In genomic region chr7:130692392-130692942, GRCm38 (mm10) we compare ENCODE assay signal across 8 mouse cellular contexts.
DNase-seq lines count a peak whose midpoint lies in the region; TF ChIP-seq lines count a peak whose summit lies in the region.

No protein-coding gene starts in this region.

- peaks cover 3% of the 10 kb centered on the region for H3K4me1 ChIP-seq in ES-Bruce4 (ENCODE audit: control insufficient read depth, insufficient read depth, low read length)
- no peaks in the 10 kb centered on the region for H3K4me1 ChIP-seq in embryonic fibroblast, embryonic 13.5 days (ENCODE audit: control insufficient read depth, insufficient read depth, low read length)

- no peaks in the 10 kb centered on the region for H3K36me3 ChIP-seq in ES-Bruce4 (ENCODE audit: control insufficient read depth, insufficient read depth, low read length, poor library complexity, severe bottlenecking)

- TF ChIP-seq POLR2A in ES-Bruce4 (IDR thresholded peaks at IDR 0.05; ENCODE audit: insufficient read depth, low read length) = peak; percentile 17
- TF ChIP-seq POLR2A in embryonic fibroblast, embryonic 13.5 days (IDR thresholded peaks at IDR 0.05; ENCODE audit: low read depth, low read length) = peak; percentile 58; the same call in 1 of the 2 replicates

- DNase-seq in brain, adult 2 months (ENCODE audit: low read depth, low spot score) = peak; percentile 94
- peak; percentile 71 to 74 for DNase-seq in heart, postnatal 10 days
- DNase-seq in layer of hippocampus, postnatal 25 days (ENCODE audit: extremely low spot score in 1 of 2, low spot score in 1 of 2) = peak; percentile 58 to 60
- peak; percentile 80 for DNase-seq in lung, postnatal 10 days
- peak; percentile 88 for DNase-seq in retina, embryonic 14.5 days (ENCODE audit: low spot score)
- peak; percentile 71 for DNase-seq in yolk sac, embryonic 10.5 days (ENCODE audit: low spot score)

- H3K9me3 ChIP-seq in ES-Bruce4 (replicated peaks; ENCODE audit: control insufficient read depth, insufficient read depth, low read length, poor library complexity, severe bottlenecking) = no peaks in the 10 kb centered on the region

- TF ChIP-seq CTCF in ES-Bruce4 (IDR thresholded peaks at IDR 0.05; ENCODE audit: low read depth, low read length) = no peak
- TF ChIP-seq CTCF in embryonic fibroblast, embryonic 13.5 days (IDR thresholded peaks at IDR 0.05; ENCODE audit: borderline replicate concordance, insufficient read depth, low read length) = peak; percentile 81; the same call in 1 of the 2 replicates

- TF ChIP-seq EP300 in ES-Bruce4 (IDR thresholded peaks at IDR 0.05; ENCODE audit: insufficient read depth, low read depth, low read length) = 0 out of 2 replicates have a peak, but pooled peaks have one; percentile 44

- H3K4me3 ChIP-seq in ES-Bruce4 (ENCODE audit: low read depth, low read length) = peak overlapping the region; percentile 78
- peak overlapping the region; percentile 51 for H3K4me3 ChIP-seq in embryonic fibroblast, embryonic 13.5 days (ENCODE audit: insufficient read depth, low read length)

- peak overlapping the region; percentile 79 for H3K9ac ChIP-seq in ES-Bruce4 (ENCODE audit: low read depth, poor library complexity, severe bottlenecking)

- intact Hi-C loops in heart, postnatal 10 days (cut with DNase I) = loop anchor here (5.0 kb wide), 1 partner anchor 35 kb away; no protein-coding TSS in a partner anchor

- no peaks in the 10 kb centered on the region for H3K27me3 ChIP-seq in ES-Bruce4 (ENCODE audit: control insufficient read depth, insufficient read depth, low read length, poor library complexity, severe bottlenecking)

- H3K27ac ChIP-seq in ES-Bruce4 (ENCODE audit: insufficient read depth, low read length) = peak overlapping the region; percentile 36
- peak overlapping the region; percentile 79 for H3K27ac ChIP-seq in embryonic fibroblast, embryonic 13.5 days (ENCODE audit: insufficient read depth, low read length)

Comparison
In these comparisons a context has a peak if more than half of its experiments do, and no peak if none do; other contexts are left out.
1. Peak in every context shown above with its lines: DNase-seq, H3K4me3 ChIP-seq and H3K27ac ChIP-seq.